Mouse (Mus musculus): ENCODE measurements at regions not wholly inside any gene's neighbourhood (a gene's known extent, or its start where the extent isn't known, plus 50 kb on each side); places are given as distances from the start of the nearest gene placed in this dataset.

- intact Hi-C loops (cut with DNase I): no loop called here
- no peak for DNase-seq
These were observed 71.8 kb upstream of the Mmadhc start for GRCm38 (mm10) chr2:50368351-50368750.

- intact Hi-C loops (cut with DNase I): no loop called here
- no peak for DNase-seq
These were observed 68.6 kb upstream of the Mmadhc start for GRCm38 (mm10) chr2:50365221-50365620.

- DNase-seq: no peak
- intact Hi-C loops (cut with DNase I): no loop called here
These were observed 59.5 kb upstream of the Mmadhc start for GRCm38 (mm10) chr2:50356089-50356488.

GRCm38 (mm10) chr2:50347486-50348265 is 51.1 kb upstream of the Mmadhc start:
- no peak for DNase-seq
- intact Hi-C loops (cut with DNase I): no loop called here

Measured in heart, postnatal 14 days (tissue).